Mouse (Mus musculus) thymus, adult 2 months (tissue): ENCODE measurements around the gene Hacd1.

Source experiments
- CTCF ChIP-seq: fragments of 200-500 bp; IDR thresholded peaks from 2 replicates; pipeline ENCODE4 v1.5.1; 2012; ENCODE audit warnings: mild to moderate bottlenecking, control low read depth, low read length, moderate library complexity, borderline replicate concordance; ENCODE audit not compliant: control insufficient read depth, poor library complexity, insufficient read depth; ENCODE audit errors: extremely low read depth
- POLR2A ChIP-seq: fragments of 200-500 bp; IDR thresholded peaks from 2 replicates; pipeline ENCODE4 v1.6.1; 2012; ENCODE audit warnings: mild to moderate bottlenecking, low read length, control low read depth, moderate library complexity; ENCODE audit not compliant: control insufficient read depth, poor library complexity, insufficient read depth; ENCODE audit errors: extremely low read depth

DNA sequence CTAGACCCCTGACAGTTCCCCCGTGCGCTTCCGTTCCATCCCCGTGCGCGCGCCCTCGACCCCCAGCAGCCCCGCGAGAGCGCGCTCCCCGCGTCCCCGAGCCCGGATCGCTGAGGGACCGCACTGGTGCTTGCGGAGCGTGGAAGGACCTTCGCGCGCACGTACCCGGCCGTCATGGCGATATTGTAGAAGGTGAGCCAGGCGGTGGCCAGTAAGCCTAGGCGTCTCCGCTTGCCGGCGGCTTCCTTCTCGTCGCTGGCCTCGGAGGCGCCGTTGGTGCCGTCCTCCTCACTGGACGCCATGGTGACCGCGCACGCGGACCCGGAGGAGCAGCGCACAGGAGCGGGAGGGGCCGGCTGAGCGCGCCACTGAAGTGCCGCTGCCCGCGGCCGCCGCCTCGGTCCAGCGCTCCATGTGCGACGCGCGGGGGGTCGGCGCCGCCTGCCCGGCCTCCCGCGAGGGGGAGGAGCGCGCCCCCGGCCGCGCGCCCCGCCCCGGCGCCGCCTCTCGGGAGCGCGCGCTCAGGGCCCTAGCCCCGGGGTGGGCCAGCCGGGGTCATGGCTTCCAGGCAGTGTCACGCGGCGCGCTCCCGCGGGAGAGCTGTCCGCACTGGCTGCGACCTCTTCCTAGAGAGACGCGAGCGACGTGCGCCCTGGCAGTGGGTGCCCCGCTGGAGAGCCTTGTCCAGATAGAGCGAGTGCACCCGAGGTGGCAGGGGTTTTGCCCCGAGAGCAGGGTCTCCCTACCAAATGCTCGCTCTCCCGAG, at the start of gene Hacd1:
- TF ChIP-seq CTCF = no peak
- no peak for TF ChIP-seq POLR2A
